Mouse (Mus musculus) MEL (cell line): ENCODE measurements around the gene Cd300ld. TPM values are rescaled to one million over a fixed set of nuclear protein-coding genes. Genes with fewer than 3 reads are reported as not detected.

Experiments used
- DNase-seq: peaks from one replicate; pipeline ENCODE4 v3.0.0; 2011; ENCODE audit warnings: low read depth, low spot score
- H3K27ac ChIP-seq: 2 replicates; pipeline ENCODE4 v1.5.1; 2012; ENCODE audit warnings: low read depth, mild to moderate bottlenecking, control low read depth, low read length, moderate library complexity; ENCODE audit not compliant: control insufficient read depth
- H3K27me3 ChIP-seq, 2 experiments: fragments of 150-350 bp in 1 of 2; sonication (generic) in 1 of 2; 2 replicates each; pipeline ENCODE4 v1.6.1; 2012; ENCODE audit warnings: low read length in 2 of 2, mild to moderate bottlenecking in 2 of 2, improper control_type of control experiment in 1 of 2, moderate library complexity in 1 of 2; ENCODE audit not compliant: insufficient read depth in 2 of 2, control insufficient read depth in 1 of 2
- H3K36me3 ChIP-seq, 2 experiments: 2 replicates each; pipeline ENCODE4 v1.6.1; 2012 to 2014; ENCODE audit warnings: low read length in 2 of 2, improper control_type of control experiment in 1 of 2, inconsistent platforms in 1 of 2, mild to moderate bottlenecking in 1 of 2; ENCODE audit not compliant: insufficient read depth in 2 of 2, control insufficient read depth in 1 of 2
- H3K4me1 ChIP-seq, 2 experiments: fragments of 150-350 bp in 1 of 2; sonication (generic) in 1 of 2; 2 replicates each; pipeline ENCODE4 v1.6.1; 2012; ENCODE audit warnings: low read length in 2 of 2, improper control_type of control experiment in 1 of 2, mild to moderate bottlenecking in 1 of 2; ENCODE audit not compliant: insufficient read depth in 2 of 2, control insufficient read depth in 1 of 2
- H3K4me3 ChIP-seq, 2 experiments: fragments of 150-350 bp in 1 of 2; sonication (generic) in 1 of 2; 2 replicates each; pipeline ENCODE4 v1.5.1; 2012; ENCODE audit warnings: low read depth in 2 of 2, low read length in 2 of 2, mild to moderate bottlenecking in 2 of 2, moderate library complexity in 2 of 2, control low read depth in 1 of 2, improper control_type of control experiment in 1 of 2; ENCODE audit not compliant: control insufficient read depth in 1 of 2, insufficient read depth in 1 of 2
- H3K79me2 ChIP-seq: 2 replicates; pipeline ENCODE4 v1.6.1; 2012; ENCODE audit warnings: mild to moderate bottlenecking, low read length, moderate library complexity; ENCODE audit not compliant: control insufficient read depth, poor library complexity, insufficient read depth
- H3K9ac ChIP-seq: 2 replicates; pipeline ENCODE4 v1.6.1; 2012; ENCODE audit warnings: low read depth, mild to moderate bottlenecking, control low read depth, low read length, moderate library complexity; ENCODE audit not compliant: control insufficient read depth, poor library complexity, severe bottlenecking
- H3K9me3 ChIP-seq: fragments of 150-350 bp; sonication (generic); replicated peaks from 2 replicates; pipeline ENCODE4 v1.6.1; 2012; ENCODE audit warnings: mild to moderate bottlenecking, low read length, improper control_type of control experiment, moderate library complexity; ENCODE audit not compliant: insufficient read depth
- CHD2 ChIP-seq: IDR thresholded peaks from 2 replicates; pipeline ENCODE4 v1.6.1; 2011; ENCODE audit warnings: low read length, improper control_type of control experiment
- ETS1 ChIP-seq: IDR thresholded peaks from 2 replicates; pipeline ENCODE4 v1.6.1; 2012; ENCODE audit warnings: low read depth, mild to moderate bottlenecking, inconsistent platforms, low read length, improper control_type of control experiment, moderate library complexity
- GATA1 ChIP-seq: IDR thresholded peaks from 2 replicates; pipeline ENCODE4 v1.6.1; 2011; ENCODE audit warnings: low read depth, low read length, improper control_type of control experiment
- HCFC1 ChIP-seq: IDR thresholded peaks from 2 replicates; pipeline ENCODE4 v1.6.1; 2012; ENCODE audit warnings: low read depth, mild to moderate bottlenecking, inconsistent platforms, low read length, improper control_type of control experiment, moderate library complexity
- KAT2A ChIP-seq: conservative IDR thresholded peaks from 2 replicates; pipeline ENCODE4 v1.6.1; 2012; ENCODE audit warnings: low read depth, low read length, improper control_type of control experiment, inconsistent platforms
- MAX ChIP-seq: IDR thresholded peaks from 2 replicates; pipeline ENCODE4 v1.6.1; 2011; ENCODE audit warnings: low read length, improper control_type of control experiment
- MYB ChIP-seq: IDR thresholded peaks from 2 replicates; pipeline ENCODE4 v1.6.1; 2011; ENCODE audit warnings: mild to moderate bottlenecking, low read depth, low read length, improper control_type of control experiment
- MYC ChIP-seq: IDR thresholded peaks from 2 replicates; pipeline ENCODE4 v1.6.1; 2011; ENCODE audit warnings: low read depth, mild to moderate bottlenecking, low read length, improper control_type of control experiment, moderate library complexity
- NRF1 ChIP-seq: IDR thresholded peaks from 2 replicates; pipeline ENCODE4 v1.6.1; 2014; ENCODE audit warnings: low read depth, mild to moderate bottlenecking, inconsistent platforms, low read length, improper control_type of control experiment, moderate library complexity; ENCODE audit not compliant: poor library complexity, insufficient read depth, severe bottlenecking
- RCOR1 ChIP-seq: IDR thresholded peaks from 2 replicates; pipeline ENCODE4 v1.6.1; 2012; ENCODE audit warnings: low read depth, mild to moderate bottlenecking, inconsistent platforms, low read length, improper control_type of control experiment
- SIN3A ChIP-seq: IDR thresholded peaks from 2 replicates; pipeline ENCODE4 v1.6.1; 2012; ENCODE audit warnings: low read length, improper control_type of control experiment, inconsistent platforms
- TAL1 ChIP-seq: IDR thresholded peaks from 2 replicates; pipeline ENCODE4 v1.6.1; 2012; ENCODE audit warnings: mild to moderate bottlenecking, inconsistent platforms, low read length, moderate library complexity, mixed read lengths
- TBP ChIP-seq: IDR thresholded peaks from 2 replicates; pipeline ENCODE4 v1.8.0; 2011; ENCODE audit warnings: low read depth, low read length, improper control_type of control experiment
- TCF12 ChIP-seq: IDR thresholded peaks from 2 replicates; pipeline ENCODE4 v1.6.1; 2014; ENCODE audit warnings: low read depth, mild to moderate bottlenecking, inconsistent platforms, low read length, improper control_type of control experiment, moderate library complexity
- UBTF ChIP-seq: IDR thresholded peaks from 2 replicates; pipeline ENCODE4 v1.6.1; 2012; ENCODE audit warnings: low read depth, mild to moderate bottlenecking, inconsistent platforms, low read length, improper control_type of control experiment, moderate library complexity, borderline replicate concordance; ENCODE audit not compliant: insufficient read depth
- USF1 ChIP-seq: IDR thresholded peaks from 2 replicates; pipeline ENCODE4 v1.6.1; 2014; ENCODE audit warnings: low read depth, mild to moderate bottlenecking, inconsistent platforms, low read length, improper control_type of control experiment, moderate library complexity
- USF2 ChIP-seq, 2 experiments: IDR thresholded peaks; 2 replicates each; pipeline ENCODE4 v1.6.1; 2011 to 2012; ENCODE audit warnings: improper control_type of control experiment in 2 of 2, low read length in 2 of 2, borderline replicate concordance in 1 of 2, inconsistent platforms in 1 of 2, low read depth in 1 of 2, mild to moderate bottlenecking in 1 of 2; ENCODE audit not compliant: insufficient read depth in 1 of 2
- ZC3H11A ChIP-seq: IDR thresholded peaks from 2 replicates; pipeline ENCODE4 v1.6.1; 2012; ENCODE audit warnings: low read depth, mild to moderate bottlenecking, inconsistent platforms, low read length, improper control_type of control experiment
- ZNF384 ChIP-seq: IDR thresholded peaks from 2 replicates; pipeline ENCODE4 v1.6.1; 2012; ENCODE audit warnings: low read depth, mild to moderate bottlenecking, inconsistent platforms, low read length, improper control_type of control experiment
- polyA plus RNA-seq, 2 experiments: library from polyadenylated mRNA; stranded (reverse) in 1 of 2; unstranded in 1 of 2; fragments of >175 nt in 1 of 2; fragments of >200 nt in 1 of 2; gene quantifications; 2 replicates each; pipeline versions ENCODE4 v1.2.1 to v1.2.4; 2012; ENCODE audit warnings: low replicate concordance in 2 of 2, low read depth in 1 of 2; ENCODE audit not compliant: insufficient read length in 2 of 2, insufficient read depth in 1 of 2, missing spikeins in 1 of 2
- total RNA-seq: library from RNA; depleted of rRNA; stranded (reverse); fragments of 300-350 nt; gene quantifications from 2 replicates; pipeline ENCODE4 v1.2.3, GENCODE M21; 2012

Gene Cd300ld
- total and polyA plus RNA-seq, 3 experiments, result not detected

DNA sequence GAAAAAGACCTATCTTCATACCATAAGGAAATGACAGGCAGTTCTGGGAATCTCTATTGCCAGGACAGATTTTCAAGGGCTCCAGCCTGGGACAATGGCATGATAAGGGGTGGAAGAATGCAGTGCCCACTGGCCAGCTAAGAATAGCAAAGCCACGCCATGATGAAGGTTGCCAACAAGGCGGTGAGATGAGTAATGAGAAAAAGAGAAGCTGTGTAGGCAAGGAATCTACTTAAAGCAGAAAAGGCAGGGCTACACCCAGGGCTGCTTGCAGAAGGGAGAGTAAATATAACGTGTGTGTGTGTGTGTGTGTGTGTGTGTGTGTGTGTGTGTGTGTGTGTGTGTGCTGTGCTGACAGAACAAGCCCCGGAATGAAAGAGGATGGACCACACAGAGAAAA is 7.9 kb downstream of the Cd300ld start:
- no peak for TF ChIP-seq USF1
- TF ChIP-seq GATA1, result no peak
- TF ChIP-seq ETS1, result no peak
- no peak for TF ChIP-seq TAL1
- no peak for TF ChIP-seq CHD2
- TF ChIP-seq UBTF, result no peak
- no peak for TF ChIP-seq SIN3A
- no peak for TF ChIP-seq RCOR1
- TF ChIP-seq ZNF384, result no peak
- TF ChIP-seq TCF12, result no peak
- no peak for TF ChIP-seq HCFC1
- no peaks in the 10 kb centered on the region for H3K4me1 ChIP-seq
- no peaks in the 10 kb centered on the region for H3K36me3 ChIP-seq
- H3K9me3 ChIP-seq, result no peaks in the 10 kb centered on the region
- no peak for DNase-seq
- no peak overlapping the region for H3K9ac ChIP-seq
- H3K27ac ChIP-seq, result no peak overlapping the region
- H3K27me3 ChIP-seq, result no peaks in the 10 kb centered on the region
- H3K79me2 ChIP-seq, result no peaks in the 10 kb centered on the region
- H3K4me3 ChIP-seq, result no peak overlapping the region

DNA sequence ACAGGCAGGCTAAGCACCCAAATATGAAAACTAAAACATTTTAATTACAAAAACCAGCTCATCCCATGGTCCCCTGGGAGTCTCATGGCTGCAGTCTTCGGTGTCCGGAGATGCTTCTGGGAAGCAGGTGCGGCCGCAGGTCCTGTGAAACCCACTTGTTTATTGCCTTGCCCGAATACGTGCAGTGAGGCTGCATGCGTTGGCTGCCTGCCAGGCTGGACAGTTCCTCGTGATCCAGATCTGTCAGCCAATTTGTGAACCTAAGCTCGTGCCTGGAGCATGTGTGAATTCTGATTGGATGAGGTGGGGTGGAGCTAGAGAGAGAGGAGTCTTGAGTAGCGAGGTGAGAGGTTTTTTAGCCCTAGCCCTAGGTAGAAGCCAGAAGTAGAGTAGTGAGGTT is 17.0 kb downstream of the Cd300ld start:
- Histone ChIP-seq H3K27me3 (no peaks in the 10 kb centered on the region), H3K9me3 (no peaks in the 10 kb centered on the region), H3K4me3 (no peak overlapping the region), H3K79me2 (no peaks in the 10 kb centered on the region), H3K27ac (no peak overlapping the region), H3K9ac (no peak overlapping the region), H3K36me3 (no peaks in the 10 kb centered on the region), H3K4me1 (no peaks in the 10 kb centered on the region)
- no peak for DNase-seq
- TF ChIP-seq NRF1 (no peak), TBP (no peak), USF2 (IDR thresholded peaks at IDR 0.05; ENCODE audit: borderline replicate concordance in 1 of 2, insufficient read depth in 1 of 2, low read depth in 1 of 2, low read length in 2 of 2) (no peak), KAT2A (no peak), ZC3H11A (no peak), MYC (no peak), MYB (no peak), MAX (no peak), USF1 (no peak)
